Mouse (Mus musculus): ENCODE results near the gene Hddc2. TPM values are rescaled to one million over a fixed set of nuclear protein-coding genes. Genes with fewer than 3 reads are reported as not detected.
"Not testable (repeated sequence)": the region's sequence is repeated elsewhere in the genome, so short reads cannot be mapped to it uniquely, and the experiment has no call there.

Hddc2 gene
- polyA plus RNA-seq, 1 experiment, result 30.1 TPM

GRCm38 (mm10) chr10:31352845-31353427 lies 39.8 kb downstream of the Hddc2 start:
- DNase-seq (ENCODE audit: low read depth), result peak; percentile 37

- DNase-seq (ENCODE audit: low read depth), result peak; percentile 88
Observed at GRCm38 (mm10) chr10:31354141-31354540, 41.0 kb downstream of the Hddc2 start.

GRCm38 (mm10) chr10:31354886-31355461 lies 41.8 kb downstream of the Hddc2 start:
- DNase-seq (ENCODE audit: low read depth), result peak; percentile 75

- no peak for DNase-seq (ENCODE audit: low read depth)
Observed at GRCm38 (mm10) chr10:31359749-31360148, 46.6 kb downstream of the Hddc2 start.

DNA sequence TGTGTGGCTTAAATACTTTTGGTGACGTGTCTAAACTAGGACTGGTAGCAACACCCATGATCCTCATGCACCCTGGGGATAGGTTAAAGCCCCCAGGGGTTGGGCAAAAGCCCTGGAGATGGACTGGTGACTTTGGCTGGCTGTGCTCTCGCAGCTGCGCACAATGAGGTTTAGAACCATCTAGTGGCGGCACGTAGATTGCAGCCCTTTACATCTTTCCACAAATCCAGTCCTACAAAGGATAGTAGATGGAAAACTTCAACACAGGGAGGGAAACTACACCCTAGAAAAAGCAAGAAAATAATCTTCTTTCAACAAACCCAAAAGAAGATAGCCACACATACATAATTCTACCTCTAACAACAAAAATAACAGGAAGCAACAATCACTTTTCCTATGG lies 57.0 kb downstream of the Hddc2 start:
- not testable (repeated sequence) for DNase-seq (ENCODE audit: low read depth)

Other genes with a start within 250 kb of the Hddc2 start
- gene Tpd52l1, start 132.6 kb downstream of the Hddc2 start, polyA plus RNA-seq (2012; rRNA removed), result 56.5 and 81.5 TPM in 2 replicates